Comparison of ENCODE assay signal across 8 mouse cellular contexts in the genomic region with DNA sequence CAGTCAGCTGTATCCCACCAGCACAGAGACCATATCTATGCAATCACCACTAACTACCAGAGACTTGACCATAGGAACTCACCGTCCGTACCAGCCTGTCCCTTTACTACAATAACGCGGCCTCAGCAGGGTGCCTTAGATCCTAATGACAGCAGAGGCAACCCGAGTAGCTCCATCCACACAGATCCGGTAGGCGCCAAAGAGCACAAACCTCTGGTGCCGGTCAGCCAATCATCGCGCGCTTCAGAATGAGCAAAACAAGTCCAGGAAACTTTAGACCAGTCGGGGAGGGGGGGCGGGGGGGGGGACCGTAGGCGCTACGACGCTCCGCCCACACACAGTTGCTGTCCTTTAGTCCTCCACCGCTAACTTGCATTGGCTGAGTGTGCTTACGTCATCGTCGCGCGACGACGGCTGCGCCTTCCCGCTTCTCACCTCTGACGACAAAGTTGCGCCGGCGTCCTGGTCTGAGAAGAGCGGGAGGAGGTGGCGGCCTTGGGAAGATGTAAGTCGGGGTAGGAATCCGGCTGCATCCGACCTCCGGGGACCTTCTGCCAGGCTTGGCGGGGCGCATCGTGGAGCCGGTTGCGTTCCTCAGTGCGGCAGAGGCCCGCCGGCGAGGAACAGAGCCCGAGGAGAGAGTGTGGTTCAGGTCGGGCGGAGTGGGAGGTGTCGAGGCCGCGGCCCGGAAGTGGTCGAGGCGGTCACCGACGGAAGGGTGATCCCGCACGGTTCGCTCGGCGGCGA. TPM values are rescaled to one million over a fixed set of nuclear protein-coding genes. Genes with fewer than 3 reads are reported as not detected.
DNase-seq lines count a peak whose midpoint lies in the region; ATAC-seq lines count a peak whose summit lies in the region.

A gene (plus strand): TSS at position 336 of the 747 bp plus-strand sequence.

- peak; percentile 100 for DNase-seq in ES-CJ7 (ENCODE audit: low read depth, low spot score)
- peak; percentile 87 for DNase-seq in cerebellum, adult 11 months
- DNase-seq in forebrain, embryonic 14.5 days (ENCODE audit: low spot score): peak; percentile 99
- DNase-seq in heart, postnatal 14 days: peak; percentile 92 to 95
- peak; percentile 93 for DNase-seq in layer of hippocampus, adult 11-12 months (ENCODE audit: low spot score)
- peak; percentile 93 to 95 for DNase-seq in lung, adult 18-20 months
- DNase-seq in testis, postnatal 14 days (ENCODE audit: low spot score): peak; percentile 95

- H3K36me3 ChIP-seq in forebrain, embryonic 14.5 days (ENCODE audit: control insufficient read depth, insufficient read depth, low read length): peaks cover 59% of the 10 kb centered on the region
- H3K36me3 ChIP-seq in neural tube, embryonic 15.5 days: peaks cover 46% of the 10 kb centered on the region

- H3K9me3 ChIP-seq in forebrain, embryonic 14.5 days (replicated peaks; ENCODE audit: control insufficient read depth, low read length): no peaks in the 10 kb centered on the region
- H3K9me3 ChIP-seq in neural tube, embryonic 15.5 days (replicated peaks): no peaks in the 10 kb centered on the region

- H3K4me2 ChIP-seq in forebrain, embryonic 14.5 days (ENCODE audit: low read length): peak within 1 kb of the TSS; percentile 97
- peak within 1 kb of the TSS; percentile 94 for H3K4me2 ChIP-seq in neural tube, embryonic 15.5 days

- under 1% methylated on average over 63 of the region's 64 CpGs for WGBS in forebrain, embryonic 14.5 days
- under 1% methylated on average over 64 of the region's 64 CpGs for WGBS in neural tube, embryonic 15.5 days

- no peaks in the 10 kb centered on the region for H3K27me3 ChIP-seq in forebrain, embryonic 14.5 days (replicated peaks; ENCODE audit: control insufficient read depth, insufficient read depth, low read length)
- no peaks in the 10 kb centered on the region for H3K27me3 ChIP-seq in neural tube, embryonic 15.5 days (replicated peaks)

- intact Hi-C loops in heart, postnatal 14 days (cut with DNase I): no loop called here

- H3K27ac ChIP-seq in forebrain, embryonic 14.5 days (ENCODE audit: low read depth, low read length): peak within 1 kb of the TSS; percentile 89
- H3K27ac ChIP-seq in neural tube, embryonic 15.5 days (replicated peaks): peak within 1 kb of the TSS; percentile 89

- peak; percentile 96 for ATAC-seq in forebrain, embryonic 14.5 days
- peak; percentile 95 for ATAC-seq in neural tube, embryonic 15.5 days (ENCODE audit: low FRiP score)

- H3K4me3 ChIP-seq in forebrain, embryonic 14.5 days (ENCODE audit: low read depth, low read length): peak within 1 kb of the TSS; percentile 87
- H3K4me3 ChIP-seq in neural tube, embryonic 15.5 days (replicated peaks): peak within 1 kb of the TSS; percentile 71

- H3K4me1 ChIP-seq in forebrain, embryonic 14.5 days (ENCODE audit: control insufficient read depth, insufficient read depth, low read length): peaks cover 15% of the 10 kb centered on the region
- H3K4me1 ChIP-seq in neural tube, embryonic 15.5 days: peaks cover 42% of the 10 kb centered on the region

- H3K9ac ChIP-seq in forebrain, embryonic 14.5 days (ENCODE audit: low read length): peak within 1 kb of the TSS; percentile 94
- H3K9ac ChIP-seq in neural tube, embryonic 15.5 days (replicated peaks): peak within 1 kb of the TSS; percentile 74

RNA-seq across cellular contexts. Expression of the gene that starts here (rescaled TPM):
- 304 and 325 TPM in 2 replicates for polyA plus RNA-seq in forebrain, embryonic 14.5 days (2014; fragmentation: Nextera tagmentation; extraction: Ambion mirVana)
- total RNA-seq in heart, postnatal 14 days (2021): 10 to 100 TPM; 69.6 to 73.5 TPM
- 289 and 293 TPM in 2 replicates for polyA plus RNA-seq in neural tube, embryonic 15.5 days (2015; fragmentation: Nextera tagmentation; extraction: Ambion mirVana)

Comparison
In these comparisons a context has a peak if more than half of its experiments do, and no peak if none do; other contexts are left out.
1. Peak in every context shown above with its lines: DNase-seq, ATAC-seq, H3K4me3 ChIP-seq and H3K27ac ChIP-seq.